ENCODE assay signal across 27 mouse cellular contexts in the genomic region with DNA sequence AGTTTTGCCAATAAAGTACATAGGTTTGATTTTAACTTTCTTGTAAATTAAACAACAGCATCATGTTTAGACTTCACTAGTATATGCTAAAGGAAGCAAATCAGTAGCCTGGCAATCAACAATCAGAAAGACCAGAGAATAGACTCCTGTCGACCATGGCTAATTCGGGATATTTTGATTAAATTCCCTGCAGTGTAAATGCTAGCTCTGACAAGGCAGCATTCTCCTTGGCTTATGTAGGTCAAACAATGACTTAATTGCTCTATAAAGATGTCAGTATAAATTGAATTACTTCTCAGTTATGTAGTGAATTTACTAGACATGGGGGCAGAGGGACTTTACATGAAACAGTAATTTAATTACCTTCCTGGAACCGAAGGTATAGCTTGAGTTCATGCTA.
DNase-seq lines count a peak whose midpoint lies in the region; ATAC-seq lines count a peak whose summit lies in the region.
"Had no signal": no experiment of that assay in that cellular context is flagged by ENCODE, and none has a peak within 500 bp of the region (broad histone marks: within the 10 kb centered on the region; RNA-seq: fewer than 3 reads in every experiment).

No protein-coding gene starts in this region.

- 0 out of 2 replicates have a peak, but pooled peaks cover 2% of the 10 kb centered on the region for H3K4me1 ChIP-seq in forebrain, embryonic 14.5 days (ENCODE audit: control insufficient read depth, insufficient read depth, low read length)
- peaks cover 5% of the 10 kb centered on the region for H3K4me1 ChIP-seq in forebrain, embryonic 16.5 days (replicated peaks; ENCODE audit: control insufficient read depth, insufficient read depth, low read length)
- peaks cover 6% of the 10 kb centered on the region; the same call in 1 of the 2 replicates for H3K4me1 ChIP-seq in limb, embryonic 13.5 days
- H3K4me1 ChIP-seq in limb, embryonic 10.5 days, result peaks cover 5% of the 10 kb centered on the region; the same call in 1 of the 2 replicates
- H3K4me1 ChIP-seq: embryonic facial prominence, embryonic 15.5 days; heart, embryonic 12.5 days; limb, embryonic 12.5 days; lung, embryonic 15.5 days had no signal

- 13% methylated on average over 3 of the region's 3 CpGs for WGBS in forebrain, embryonic 14.5 days
- WGBS in forebrain, embryonic 16.5 days, result 12% methylated on average over 3 of the region's 3 CpGs
- 16% methylated on average over 3 of the region's 3 CpGs for WGBS in limb, embryonic 13.5 days
- WGBS in limb, embryonic 10.5 days, result 44% methylated on average over 3 of the region's 3 CpGs

- no peaks in the 10 kb centered on the region for H3K9me3 ChIP-seq in forebrain, embryonic 14.5 days (replicated peaks; ENCODE audit: control insufficient read depth, low read length)
- no peaks in the 10 kb centered on the region for H3K9me3 ChIP-seq in forebrain, embryonic 16.5 days (ENCODE audit: control insufficient read depth, low read length)
- no peaks in the 10 kb centered on the region for H3K9me3 ChIP-seq in limb, embryonic 13.5 days
- H3K9me3 ChIP-seq in limb, embryonic 10.5 days (replicated peaks), result no peaks in the 10 kb centered on the region
- H3K9me3 ChIP-seq: embryonic facial prominence, embryonic 15.5 days; heart, embryonic 12.5 days; limb, embryonic 12.5 days; lung, embryonic 15.5 days; midbrain, embryonic 10.5 days had no signal

- H3K9ac ChIP-seq in forebrain, embryonic 14.5 days (ENCODE audit: low read length), result no peak overlapping the region
- H3K9ac ChIP-seq in forebrain, embryonic 16.5 days (replicated peaks; ENCODE audit: low read depth, low read length), result no peak overlapping the region
- no peak overlapping the region for H3K9ac ChIP-seq in limb, embryonic 13.5 days
- H3K9ac ChIP-seq: embryonic facial prominence, embryonic 15.5 days; heart, embryonic 12.5 days; limb, embryonic 12.5 days; lung, embryonic 15.5 days had no signal

- no peak overlapping the region for H3K27ac ChIP-seq in forebrain, embryonic 14.5 days (ENCODE audit: low read depth, low read length)
- H3K27ac ChIP-seq in forebrain, embryonic 16.5 days (ENCODE audit: low read length), result no peak overlapping the region
- H3K27ac ChIP-seq in limb, embryonic 13.5 days, result no peak overlapping the region
- no peak overlapping the region for H3K27ac ChIP-seq in limb, embryonic 10.5 days
- H3K27ac ChIP-seq: embryonic facial prominence, embryonic 15.5 days; heart, adult 2 months; limb, embryonic 12.5 days; lung, embryonic 15.5 days; midbrain, embryonic 10.5 days had no signal

- no peaks in the 10 kb centered on the region for H3K27me3 ChIP-seq in forebrain, embryonic 14.5 days (replicated peaks; ENCODE audit: control insufficient read depth, insufficient read depth, low read length)
- H3K27me3 ChIP-seq in forebrain, embryonic 16.5 days (replicated peaks; ENCODE audit: control insufficient read depth, insufficient read depth, low read length), result no peaks in the 10 kb centered on the region
- no peaks in the 10 kb centered on the region for H3K27me3 ChIP-seq in limb, embryonic 13.5 days
- no peaks in the 10 kb centered on the region for H3K27me3 ChIP-seq in limb, embryonic 10.5 days (ENCODE audit: low read depth, poor library complexity, severe bottlenecking)
- H3K27me3 ChIP-seq: CH12.LX; embryonic facial prominence, embryonic 15.5 days; heart, embryonic 12.5 days; limb, embryonic 12.5 days; lung, embryonic 15.5 days had no signal

- no peaks in the 10 kb centered on the region for H3K36me3 ChIP-seq in forebrain, embryonic 14.5 days (ENCODE audit: control insufficient read depth, insufficient read depth, low read length)
- H3K36me3 ChIP-seq in forebrain, embryonic 16.5 days (ENCODE audit: control insufficient read depth, insufficient read depth), result no peaks in the 10 kb centered on the region
- H3K36me3 ChIP-seq in limb, embryonic 13.5 days, result no peaks in the 10 kb centered on the region
- H3K36me3 ChIP-seq in limb, embryonic 10.5 days, result no peaks in the 10 kb centered on the region
- H3K36me3 ChIP-seq: embryonic facial prominence, embryonic 15.5 days; heart, embryonic 12.5 days; limb, embryonic 12.5 days; lung, embryonic 15.5 days; midbrain, embryonic 10.5 days had no signal

- H3K4me3 ChIP-seq in forebrain, embryonic 14.5 days (ENCODE audit: low read depth, low read length), result no peak overlapping the region
- H3K4me3 ChIP-seq in forebrain, embryonic 16.5 days (replicated peaks; ENCODE audit: low read length), result no peak overlapping the region
- H3K4me3 ChIP-seq in limb, embryonic 13.5 days, result no peak overlapping the region
- no peak overlapping the region for H3K4me3 ChIP-seq in limb, embryonic 10.5 days
- H3K4me3 ChIP-seq: embryonic facial prominence, embryonic 15.5 days; heart, adult 2 months; heart, embryonic 12.5 days; limb, embryonic 12.5 days; lung, embryonic 15.5 days; midbrain, embryonic 10.5 days had no signal

- peak; percentile 35 for ATAC-seq in forebrain, embryonic 14.5 days
- no peak for ATAC-seq in forebrain, embryonic 16.5 days
- ATAC-seq in limb, embryonic 13.5 days (ENCODE audit: low FRiP score, low read depth), result peak; percentile 24; the same call in 1 of the 2 replicates
- ATAC-seq in erythroblast, adult 5-6 weeks (replicated peaks; ENCODE audit: low FRiP score, poor library complexity, severe bottlenecking), result no peak
- ATAC-seq: intestine, postnatal 0 days had no signal

- H3K4me2 ChIP-seq in forebrain, embryonic 14.5 days (ENCODE audit: low read length), result no peak overlapping the region
- H3K4me2 ChIP-seq in forebrain, embryonic 16.5 days (ENCODE audit: low read length), result no peak overlapping the region
- no peak overlapping the region for H3K4me2 ChIP-seq in limb, embryonic 13.5 days (replicated peaks)
- H3K4me2 ChIP-seq: embryonic facial prominence, embryonic 15.5 days; heart, embryonic 12.5 days; limb, embryonic 12.5 days; liver, embryonic 11.5 days; lung, embryonic 15.5 days had no signal

- peak; percentile 13 for DNase-seq in embryo, embryonic 10.5 days (ENCODE audit: low spot score)
- no peak for DNase-seq in embryo, embryonic 9.5 days (ENCODE audit: extremely low spot score)
- peak; percentile 34 for DNase-seq in forebrain, embryonic 14.5 days (ENCODE audit: low spot score)
- DNase-seq in limb, embryonic 10.5 days (ENCODE audit: low spot score), result no peak
- peak; percentile 37 for DNase-seq in Muller cell, postnatal 12 days (ENCODE audit: inconsistent ontology term)
- DNase-seq: adrenal gland, adult 8-10 months; cerebellum, adult 11 months; cerebellum, adult 9-10 months; cerebellum, postnatal 36 days; embryo, embryonic 11 days; heart, adult 2 months; heart, postnatal 4 days; kidney, adult 9 months; kidney, postnatal 14 days; right cerebral cortex, postnatal 14 days; thymus, postnatal 4 days had no signal

Comparison
In these comparisons a context has a peak if more than half of its experiments do, and no peak if none do; other contexts are left out.
1. DNase-seq: peak in embryo, embryonic 10.5 days (single experiment), forebrain, embryonic 14.5 days (single experiment) and Muller cell, postnatal 12 days (single experiment); none in embryo, embryonic 9.5 days (single experiment) and limb, embryonic 10.5 days (single experiment).
2. ATAC-seq: peak in forebrain, embryonic 14.5 days (single experiment) and limb, embryonic 13.5 days (single experiment); none in forebrain, embryonic 16.5 days (single experiment) and erythroblast, adult 5-6 weeks (single experiment).